Mouse (Mus musculus): ENCODE results near the gene Bpifb4. TPM values are rescaled to one million over a fixed set of nuclear protein-coding genes. Genes with fewer than 3 reads are reported as not detected.

Gene Bpifb4
- 0.10 and 0.16 TPM in 2 replicates for polyA plus RNA-seq (2016; fragmentation: Nextera tagmentation; extraction: Ambion mirVana)

DNA sequence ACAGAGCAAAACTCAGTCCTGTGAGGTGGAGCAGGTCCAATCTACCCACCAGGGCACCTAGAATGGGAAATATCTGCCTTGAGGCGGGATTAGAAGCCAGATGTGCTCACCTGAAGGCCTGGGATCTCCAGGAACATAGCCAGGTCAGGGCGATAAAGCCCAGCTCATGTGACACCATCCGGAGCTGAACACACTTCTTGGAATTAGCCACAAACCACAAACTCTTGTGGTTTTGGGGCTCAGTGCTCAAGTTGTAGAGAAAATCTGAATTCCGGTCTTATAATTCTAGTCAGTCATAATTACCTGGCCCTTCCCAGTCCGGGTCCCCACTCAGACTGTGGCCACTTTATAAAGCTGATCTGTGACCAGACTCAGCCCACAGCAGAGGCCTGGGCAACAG is at the start of gene Bpifb4:
TSS of gene Bpifb4 (plus strand) at position 370 of the 400 bp plus-strand sequence.
- Histone ChIP-seq H3K4me1 (no peaks in the 10 kb centered on the region), H3K27me3 (replicated peaks; ENCODE audit: low read depth, poor library complexity, severe bottlenecking) (no peaks in the 10 kb centered on the region), H3K9me3 (no peaks in the 10 kb centered on the region), H3K4me3 (no peak within 1 kb of the TSS), H3K36me3 (replicated peaks) (no peaks in the 10 kb centered on the region), H3K27ac (replicated peaks) (no peak within 1 kb of the TSS)
- no peak for DNase-seq (ENCODE audit: low spot score)
- WGBS, result 84% methylated on average over 5 of the region's 5 CpGs

DNA sequence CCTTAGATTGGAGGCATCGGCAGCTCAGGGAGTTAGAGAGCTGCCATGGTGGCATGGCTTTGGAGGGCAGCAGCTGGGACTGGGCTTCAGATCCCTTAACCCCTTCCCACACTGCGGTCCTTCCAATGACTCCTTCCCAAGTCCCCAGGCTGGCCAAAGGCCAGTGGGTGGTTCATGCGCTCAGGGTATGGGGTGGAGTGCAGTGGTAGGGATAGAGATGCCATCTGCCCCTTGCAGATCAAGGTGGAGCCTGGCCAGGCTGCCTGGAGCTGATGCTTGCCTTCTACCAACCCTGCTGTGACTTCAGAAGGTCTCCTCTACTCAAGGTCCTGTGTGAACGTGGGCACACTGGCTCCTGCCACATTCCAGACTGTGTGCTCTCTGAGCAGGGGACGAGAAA is 38.9 kb upstream of the Bpifb4 start:
- Histone ChIP-seq H3K4me3 (no peak overlapping the region), H3K27ac (replicated peaks) (no peak overlapping the region), H3K4me1 (peaks cover 6% of the 10 kb centered on the region; the same call in 1 of the 2 replicates), H3K36me3 (replicated peaks) (no peaks in the 10 kb centered on the region), H3K9me3 (no peaks in the 10 kb centered on the region), H3K27me3 (replicated peaks; ENCODE audit: low read depth, poor library complexity, severe bottlenecking) (no peaks in the 10 kb centered on the region)
- WGBS, result 87% methylated on average over 5 of the region's 5 CpGs
- DNase-seq (ENCODE audit: low spot score), result no peak

DNA sequence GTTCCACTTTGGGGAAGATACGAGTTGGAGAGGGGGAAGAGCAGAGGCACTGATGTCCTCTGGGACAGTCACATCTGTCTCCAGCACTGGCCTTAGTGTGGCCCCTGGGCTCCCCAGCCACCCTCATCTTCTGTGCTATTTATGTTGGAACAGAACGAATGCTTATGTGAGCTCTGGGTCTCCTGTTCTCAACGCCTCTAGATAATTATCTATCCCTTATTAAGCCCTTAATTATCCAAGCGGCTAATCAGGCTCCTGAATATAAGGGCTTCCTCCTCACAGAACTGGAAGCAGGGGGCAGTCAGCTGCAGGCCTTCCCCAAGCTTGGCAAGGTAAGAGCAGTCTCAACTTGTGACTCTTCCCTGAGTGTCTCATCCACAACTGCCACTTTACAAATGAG is 37.9 kb upstream of the Bpifb4 start, which contains the start of gene Bpifb6:
TSS of gene Bpifb6 (plus strand) at position 301 of the 400 bp plus-strand sequence.
- 66% methylated on average over 4 of the region's 4 CpGs for WGBS

DNA sequence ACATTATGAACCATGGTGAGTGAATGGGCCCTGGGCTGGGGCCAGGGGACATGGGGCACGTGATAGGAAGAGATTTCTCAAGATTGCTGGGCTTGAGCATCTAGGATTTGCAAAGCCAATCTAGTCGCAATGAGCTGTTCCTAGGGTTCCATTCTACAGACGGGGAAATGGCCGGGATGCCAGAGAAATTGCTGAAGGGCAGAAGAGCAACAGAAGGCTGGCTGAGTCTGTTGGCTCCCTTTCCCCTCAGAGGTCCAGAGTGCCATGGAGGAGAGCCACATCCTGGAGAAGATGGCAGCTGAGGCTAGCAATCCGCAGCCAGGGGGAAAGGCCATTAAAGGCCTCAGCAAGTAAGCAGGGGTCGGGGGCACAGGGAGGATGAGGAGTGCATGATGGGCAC is 35.3 kb upstream of the Bpifb4 start:
- H3K27me3 ChIP-seq (replicated peaks; ENCODE audit: low read depth, poor library complexity, severe bottlenecking), result no peaks in the 10 kb centered on the region
- DNase-seq (ENCODE audit: low spot score), result no peak
- H3K36me3 ChIP-seq (replicated peaks), result no peaks in the 10 kb centered on the region
- H3K4me3 ChIP-seq, result no peak overlapping the region
- H3K9me3 ChIP-seq, result no peaks in the 10 kb centered on the region
- WGBS, result 84% methylated on average over 6 of the region's 6 CpGs
- no peak overlapping the region for H3K27ac ChIP-seq (replicated peaks)
- peaks cover 6% of the 10 kb centered on the region; the same call in 1 of the 2 replicates for H3K4me1 ChIP-seq

More for the DNA sequence above, 37.9 kb upstream of the Bpifb4 start, which contains the start of gene Bpifb6:
- Histone ChIP-seq H3K27ac (replicated peaks) (no peak within 1 kb of the TSS), H3K27me3 (replicated peaks; ENCODE audit: low read depth, poor library complexity, severe bottlenecking) (no peaks in the 10 kb centered on the region), H3K9me3 (no peaks in the 10 kb centered on the region), H3K4me1 (peaks cover 6% of the 10 kb centered on the region; the same call in 1 of the 2 replicates), H3K4me3 (no peak within 1 kb of the TSS), H3K36me3 (replicated peaks) (no peaks in the 10 kb centered on the region)
- DNase-seq (ENCODE audit: low spot score), result no peak

DNA sequence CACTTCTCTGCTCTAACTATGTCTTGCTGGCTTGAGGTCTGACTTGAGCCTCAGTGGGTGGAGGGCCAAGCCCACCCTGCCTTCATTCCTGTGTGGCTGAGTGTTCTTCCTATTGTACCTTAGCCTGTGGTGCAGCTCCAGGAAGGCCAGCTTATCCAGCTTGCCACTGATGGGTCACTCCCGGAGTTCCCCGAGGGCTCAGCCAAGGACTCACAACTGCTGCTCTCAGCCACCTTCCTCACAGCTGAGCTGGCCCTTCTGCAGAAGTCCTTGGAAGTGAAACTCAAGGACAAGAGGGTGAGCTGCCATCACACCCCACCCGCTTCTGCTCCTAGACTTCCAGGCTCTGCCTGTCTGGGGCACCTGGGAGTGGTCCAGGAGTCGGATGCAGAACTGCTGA is 31.4 kb upstream of the Bpifb4 start:
- DNase-seq (ENCODE audit: low spot score), result no peak
- Histone ChIP-seq H3K36me3 (replicated peaks) (no peaks in the 10 kb centered on the region), H3K27me3 (replicated peaks; ENCODE audit: low read depth, poor library complexity, severe bottlenecking) (no peaks in the 10 kb centered on the region), H3K27ac (replicated peaks) (no peak overlapping the region), H3K4me1 (no peaks in the 10 kb centered on the region), H3K4me3 (no peak overlapping the region), H3K9me3 (no peaks in the 10 kb centered on the region)
- 89% methylated on average over 4 of the region's 4 CpGs for WGBS

DNA sequence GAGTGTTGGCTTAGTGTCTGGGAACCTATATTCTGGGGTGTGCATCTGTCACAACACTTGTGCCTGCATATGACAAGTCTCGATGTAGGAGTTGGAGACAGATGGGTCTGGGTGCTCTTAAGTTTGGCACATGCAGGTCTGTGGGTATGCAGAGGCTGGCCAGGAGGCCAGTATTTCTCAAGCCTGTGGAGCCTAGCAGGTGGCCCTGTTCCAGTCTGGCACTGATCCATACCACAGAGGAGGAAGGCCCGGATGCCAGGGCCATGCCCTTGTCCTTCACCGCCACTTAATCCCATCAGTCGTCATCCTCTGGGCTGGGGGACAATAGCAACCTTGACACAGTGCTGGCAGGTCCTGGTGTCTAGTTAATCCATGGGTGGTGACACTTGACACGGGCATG is 23.9 kb upstream of the Bpifb4 start:
- Histone ChIP-seq H3K27me3 (replicated peaks; ENCODE audit: low read depth, poor library complexity, severe bottlenecking) (no peaks in the 10 kb centered on the region), H3K4me1 (peaks cover 5% of the 10 kb centered on the region), H3K9me3 (no peaks in the 10 kb centered on the region), H3K4me3 (no peak overlapping the region), H3K36me3 (replicated peaks) (no peaks in the 10 kb centered on the region), H3K27ac (replicated peaks) (no peak overlapping the region)
- DNase-seq (ENCODE audit: low spot score), result no peak
- 75% methylated on average over 5 of the region's 5 CpGs for WGBS

DNA sequence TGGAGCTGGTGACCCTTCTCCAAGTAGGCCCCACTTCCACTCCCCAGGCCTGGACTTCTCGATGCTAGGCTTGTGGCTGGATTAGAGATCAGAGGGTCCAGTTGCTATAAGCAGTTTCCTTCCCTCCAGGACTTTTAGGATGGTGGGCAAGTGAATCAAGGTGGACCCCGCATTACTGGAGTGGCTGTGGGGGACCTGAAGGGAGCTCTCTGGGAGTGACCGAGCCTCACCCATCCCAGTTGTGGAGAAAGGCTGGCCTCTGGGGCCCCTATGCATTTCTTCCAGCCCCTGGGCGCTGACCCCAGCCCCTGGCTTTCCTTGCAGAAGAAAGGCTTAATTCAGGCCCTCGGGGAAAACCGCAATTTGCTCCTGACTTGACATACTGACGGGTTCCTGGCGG is 20.1 kb upstream of the Bpifb4 start, which contains the start of gene Bpifb3:
TSS of gene Bpifb3 (plus strand) at position 301 of the 400 bp plus-strand sequence.
- Histone ChIP-seq H3K27ac (replicated peaks) (no peak within 1 kb of the TSS), H3K36me3 (replicated peaks) (no peaks in the 10 kb centered on the region), H3K4me3 (no peak within 1 kb of the TSS), H3K27me3 (replicated peaks; ENCODE audit: low read depth, poor library complexity, severe bottlenecking) (no peaks in the 10 kb centered on the region), H3K9me3 (no peaks in the 10 kb centered on the region), H3K4me1 (peaks cover 5% of the 10 kb centered on the region)
- WGBS, result 55% methylated on average over 8 of the region's 8 CpGs
- no peak for DNase-seq (ENCODE audit: low spot score)

DNA sequence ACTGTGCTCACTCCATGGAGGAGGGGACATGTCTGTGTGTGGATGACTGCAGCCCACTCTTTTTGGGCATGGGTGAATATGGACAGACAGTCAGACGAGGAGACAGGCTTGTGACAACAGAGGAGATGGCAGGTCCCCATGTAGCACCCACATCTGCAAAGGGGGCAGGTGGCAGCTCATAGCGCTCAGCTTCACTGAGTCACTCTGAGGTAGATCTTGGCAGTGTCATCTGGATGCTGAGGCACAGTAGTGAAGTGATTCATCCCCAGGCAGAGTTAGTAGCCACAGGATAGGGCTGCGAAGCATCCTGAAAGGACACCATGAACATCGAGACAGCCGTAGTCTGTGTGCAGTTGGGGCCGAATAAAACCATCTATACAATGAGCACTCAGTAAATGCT is 16.8 kb upstream of the Bpifb4 start:
- WGBS, result 91% methylated on average over 6 of the region's 6 CpGs
- Histone ChIP-seq H3K36me3 (replicated peaks) (no peaks in the 10 kb centered on the region), H3K9me3 (no peaks in the 10 kb centered on the region), H3K4me1 (peaks cover 5% of the 10 kb centered on the region), H3K27me3 (replicated peaks; ENCODE audit: low read depth, poor library complexity, severe bottlenecking) (no peaks in the 10 kb centered on the region), H3K4me3 (no peak overlapping the region), H3K27ac (replicated peaks) (no peak overlapping the region)
- no peak for DNase-seq (ENCODE audit: low spot score)

- Histone ChIP-seq H3K36me3 (replicated peaks) (no peaks in the 10 kb centered on the region), H3K9me3 (no peaks in the 10 kb centered on the region), H3K4me3 (no peak overlapping the region), H3K27me3 (replicated peaks; ENCODE audit: low read depth, poor library complexity, severe bottlenecking) (no peaks in the 10 kb centered on the region), H3K27ac (replicated peaks) (no peak overlapping the region), H3K4me1 (0 out of 2 replicates have a peak, but pooled peaks cover 5% of the 10 kb centered on the region)
- 39% methylated on average over 3 of the region's 3 CpGs for WGBS
- DNase-seq (ENCODE audit: low spot score), result peak; percentile 67
Measured at GRCm38 (mm10) chr2:153929871-153930413, 8.1 kb upstream of the Bpifb4 start.

GRCm38 (mm10) chr2:153931125-153931524 is 6.9 kb upstream of the Bpifb4 start:
- 84% methylated on average over 6 of the region's 6 CpGs for WGBS
- Histone ChIP-seq H3K4me1 (0 out of 2 replicates have a peak, but pooled peaks cover 5% of the 10 kb centered on the region), H3K27me3 (replicated peaks; ENCODE audit: low read depth, poor library complexity, severe bottlenecking) (no peaks in the 10 kb centered on the region), H3K27ac (replicated peaks) (no peak overlapping the region), H3K36me3 (replicated peaks) (no peaks in the 10 kb centered on the region), H3K4me3 (no peak overlapping the region), H3K9me3 (no peaks in the 10 kb centered on the region)
- DNase-seq (ENCODE audit: low spot score), result no peak

- 76% methylated on average over 6 of the region's 6 CpGs for WGBS
- no peak for DNase-seq (ENCODE audit: low spot score)
- Histone ChIP-seq H3K4me3 (no peak overlapping the region), H3K9me3 (no peaks in the 10 kb centered on the region), H3K27ac (replicated peaks) (no peak overlapping the region), H3K36me3 (replicated peaks) (no peaks in the 10 kb centered on the region), H3K4me1 (0 out of 2 replicates have a peak, but pooled peaks cover 5% of the 10 kb centered on the region), H3K27me3 (replicated peaks; ENCODE audit: low read depth, poor library complexity, severe bottlenecking) (no peaks in the 10 kb centered on the region)
Measured at GRCm38 (mm10) chr2:153933311-153933710, 4.7 kb upstream of the Bpifb4 start.

DNA sequence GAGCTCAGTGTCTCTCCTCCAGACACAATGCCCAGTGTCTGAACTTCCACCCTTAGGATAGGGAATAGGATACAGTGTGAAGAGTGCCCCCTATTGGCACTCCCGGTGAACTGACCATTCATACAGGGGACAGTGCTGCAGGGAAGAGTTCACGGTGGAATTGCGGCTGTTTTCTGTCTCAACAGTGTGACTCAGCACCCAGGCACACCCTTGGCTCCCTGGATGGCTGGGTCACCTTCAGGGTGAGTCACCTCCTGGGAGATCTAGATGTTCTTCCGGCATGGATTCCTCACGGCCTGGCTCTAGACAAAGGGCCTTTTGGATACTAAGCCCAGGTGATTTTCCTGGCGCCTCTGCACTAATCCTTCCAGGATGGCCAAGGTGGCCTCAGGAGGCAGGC is 2.7 kb upstream of the Bpifb4 start:
- H3K4me3 ChIP-seq, result no peak overlapping the region
- no peak overlapping the region for H3K27ac ChIP-seq (replicated peaks)
- no peaks in the 10 kb centered on the region for H3K36me3 ChIP-seq (replicated peaks)
- no peak for DNase-seq (ENCODE audit: low spot score)
- H3K27me3 ChIP-seq (replicated peaks; ENCODE audit: low read depth, poor library complexity, severe bottlenecking), result no peaks in the 10 kb centered on the region
- 0 out of 2 replicates have a peak, but pooled peaks cover 5% of the 10 kb centered on the region for H3K4me1 ChIP-seq
- 89% methylated on average over 6 of the region's 6 CpGs for WGBS
- H3K9me3 ChIP-seq, result no peaks in the 10 kb centered on the region

DNA sequence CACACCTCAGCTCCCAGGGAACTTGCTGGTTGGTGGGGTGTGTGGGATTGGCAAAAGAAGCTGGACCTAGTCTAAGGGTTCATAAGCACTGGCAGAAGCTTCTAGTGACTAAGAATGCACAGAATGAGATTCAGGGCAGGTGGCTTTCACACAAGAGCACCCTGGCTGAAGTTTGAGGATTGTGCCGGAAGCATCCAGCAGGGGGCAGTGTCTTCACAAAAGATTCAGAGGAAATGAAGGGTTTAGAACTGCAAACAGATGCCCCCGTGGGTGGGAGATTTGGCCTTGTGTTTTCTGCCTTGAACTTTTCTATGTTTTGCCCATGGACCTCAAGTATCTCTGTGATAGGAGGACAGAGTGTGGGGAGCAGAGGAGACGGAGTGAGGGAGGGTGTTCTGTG is 5.5 kb downstream of the Bpifb4 start:
- WGBS, result 37% methylated on average over 3 of the region's 3 CpGs
- no peaks in the 10 kb centered on the region for H3K27me3 ChIP-seq (replicated peaks; ENCODE audit: low read depth, poor library complexity, severe bottlenecking)
- DNase-seq (ENCODE audit: low spot score), result peak; percentile 67
- no peaks in the 10 kb centered on the region for H3K36me3 ChIP-seq (replicated peaks)
- H3K9me3 ChIP-seq, result no peaks in the 10 kb centered on the region
- no peak overlapping the region for H3K27ac ChIP-seq (replicated peaks)
- no peak overlapping the region for H3K4me3 ChIP-seq
- no peaks in the 10 kb centered on the region for H3K4me1 ChIP-seq

Data from embryonic facial prominence, embryonic 10.5 days (tissue).